Mouse (Mus musculus) ES-E14 (cell line): ENCODE results near the gene Cnbp.

Experiments
- CHD2 ChIP-seq: IDR thresholded peaks from 2 replicates; pipeline ENCODE4 v1.6.1; 2014; ENCODE audit warnings: mild to moderate bottlenecking, low read depth, low read length, inconsistent platforms
- HCFC1 ChIP-seq: IDR thresholded peaks from 2 replicates; pipeline ENCODE4 v1.6.1; 2012; ENCODE audit warnings: low read length, inconsistent platforms, borderline replicate concordance; ENCODE audit not compliant: insufficient read depth
- ZNF384 ChIP-seq: IDR thresholded peaks from 2 replicates; pipeline ENCODE4 v1.6.1; 2012; ENCODE audit warnings: low read depth, low read length, inconsistent platforms

GRCm38 (mm10) chr6:87857071-87857470 is 6.2 kb upstream of the Cnbp start:
- no peak for TF ChIP-seq ZNF384
- no peak for TF ChIP-seq CHD2
- TF ChIP-seq HCFC1 = no peak
